Mouse (Mus musculus) heart, embryonic 14.5 days (tissue): ENCODE data around the gene Olfr599. TPM values are rescaled to one million over a fixed set of nuclear protein-coding genes. Genes with fewer than 3 reads are reported as not detected.

Source experiments
- polyA plus RNA-seq: library from polyadenylated mRNA; unstranded; fragments of >200 nt; fragmentation: Nextera tagmentation; extraction: Ambion mirVana; gene quantifications from 2 replicates; pipeline ENCODE4 v1.2.1, GENCODE M21; 2014

Olfr599 gene
- polyA plus RNA-seq, 1 experiment from 2014 or later = not detected

Other genes with a start within 250 kb of the Olfr599 start
- gene Olfr585, start 238.2 kb upstream of the Olfr599 start, polyA plus RNA-seq = not detected in 2 replicates
- not detected in 2 replicates for gene Olfr586, start 210.3 kb upstream of the Olfr599 start, polyA plus RNA-seq
- gene Olfr588-ps1, start 195.0 kb upstream of the Olfr599 start, polyA plus RNA-seq = not detected in 2 replicates
- gene Olfr589, start 179.6 kb upstream of the Olfr599 start, polyA plus RNA-seq = not detected in 2 replicates
- gene Olfr591, start 157.6 kb upstream of the Olfr599 start, polyA plus RNA-seq = not detected in 2 replicates
- not detected in 2 replicates for gene Olfr592, start 151.1 kb upstream of the Olfr599 start, polyA plus RNA-seq
- not detected in 2 replicates for gene Olfr593, start 124.1 kb upstream of the Olfr599 start, polyA plus RNA-seq
- gene Olfr594, start 118.9 kb upstream of the Olfr599 start, polyA plus RNA-seq = not detected in 2 replicates
- not detected in 2 replicates for gene Usp17ld, start 83.4 kb upstream of the Olfr599 start, polyA plus RNA-seq
- not detected in 2 replicates for gene Olfr596, start 30.3 kb upstream of the Olfr599 start, polyA plus RNA-seq
- not detected in 2 replicates for gene Olfr597, start 19.6 kb upstream of the Olfr599 start, polyA plus RNA-seq
- gene Olfr598, start 12.3 kb upstream of the Olfr599 start, polyA plus RNA-seq = not detected in 2 replicates
- not detected in 2 replicates for gene Olfr600, start 13.8 kb downstream of the Olfr599 start, polyA plus RNA-seq
- gene Olfr601, start 26.7 kb downstream of the Olfr599 start, polyA plus RNA-seq = not detected in 2 replicates
- not detected in 2 replicates for gene Olfr603, start 50.3 kb downstream of the Olfr599 start, polyA plus RNA-seq
- not detected in 2 replicates for gene Usp17lc, start 79.2 kb downstream of the Olfr599 start, polyA plus RNA-seq
- not detected in 2 replicates for gene Olfr605, start 109.5 kb downstream of the Olfr599 start, polyA plus RNA-seq
- not detected in 2 replicates for gene Olfr606, start 113.1 kb downstream of the Olfr599 start, polyA plus RNA-seq
- 0.30 and 0.38 TPM in 2 replicates for gene Olfr607, start 128.2 kb downstream of the Olfr599 start, polyA plus RNA-seq
- 0.40 and 0.62 TPM in 2 replicates for gene Olfr608, start 134.0 kb downstream of the Olfr599 start, polyA plus RNA-seq
- not detected in 2 replicates for gene Olfr609, start 162.1 kb downstream of the Olfr599 start, polyA plus RNA-seq
- gene Olfr610, start 176.2 kb downstream of the Olfr599 start, polyA plus RNA-seq = not detected in 2 replicates
- gene Olfr611, start 184.9 kb downstream of the Olfr599 start, polyA plus RNA-seq = not detected in 2 replicates
- gene Olfr612, start 206.8 kb downstream of the Olfr599 start, polyA plus RNA-seq = not detected in 2 replicates
- gene Olfr613, start 212.2 kb downstream of the Olfr599 start, polyA plus RNA-seq = not detected in 2 replicates
- not detected in 2 replicates for gene Olfr615, start 220.2 kb downstream of the Olfr599 start, polyA plus RNA-seq
- not detected in 2 replicates for gene Olfr616, start 233.2 kb downstream of the Olfr599 start, polyA plus RNA-seq
- not detected in 2 replicates for gene Olfr617, start 237.1 kb downstream of the Olfr599 start, polyA plus RNA-seq